Mouse (Mus musculus) T-cell, adult 2 months (primary cell): ENCODE results near the gene Tmem107.

Experiments
- DNase-seq: peaks from one replicate; pipeline ENCODE4 v3.0.0; 2022; ENCODE audit warnings: low spot score

Gene Tmem107

DNA sequence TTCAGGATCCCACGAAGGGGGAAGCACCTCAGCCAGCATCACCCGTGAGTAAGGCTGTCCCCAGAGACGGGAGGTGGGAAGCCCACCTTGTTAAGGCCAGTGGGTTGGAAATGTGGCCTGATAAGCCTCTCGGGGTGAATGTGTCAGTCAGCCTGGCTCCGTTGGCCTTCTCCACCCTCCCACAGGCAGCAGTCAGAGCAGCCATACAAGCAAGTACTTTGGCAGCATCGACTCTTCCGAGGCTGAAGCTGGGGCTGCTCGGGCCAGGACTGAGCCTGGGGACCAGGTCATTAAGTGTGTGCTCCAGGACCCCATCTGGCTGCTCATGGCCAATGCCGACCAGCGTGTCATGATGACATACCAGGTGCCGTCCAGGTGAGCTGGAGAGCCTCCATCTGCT is 37.1 kb downstream of the Tmem107 start:
- peak; percentile 13 for DNase-seq

DNA sequence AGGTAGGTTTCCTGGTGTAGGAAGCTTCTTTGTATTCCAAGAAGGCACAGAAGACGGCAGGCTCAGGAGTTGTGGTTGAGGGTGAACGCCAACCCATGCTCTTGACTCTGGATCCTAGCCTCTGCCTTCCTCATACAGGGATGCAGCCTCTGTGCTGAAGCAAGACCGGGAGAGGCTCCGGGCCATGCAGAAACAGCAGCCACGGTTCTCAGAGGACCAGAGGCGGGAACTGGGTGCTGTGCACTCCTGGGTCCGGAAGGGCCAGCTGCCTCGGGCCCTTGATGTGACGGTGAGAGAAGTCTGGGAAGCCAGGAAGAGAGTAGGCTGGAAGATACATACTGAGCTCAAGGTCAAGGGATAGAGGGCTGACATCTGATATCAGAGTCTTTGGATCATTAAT is 37.6 kb downstream of the Tmem107 start:
- DNase-seq, result no peak

DNA sequence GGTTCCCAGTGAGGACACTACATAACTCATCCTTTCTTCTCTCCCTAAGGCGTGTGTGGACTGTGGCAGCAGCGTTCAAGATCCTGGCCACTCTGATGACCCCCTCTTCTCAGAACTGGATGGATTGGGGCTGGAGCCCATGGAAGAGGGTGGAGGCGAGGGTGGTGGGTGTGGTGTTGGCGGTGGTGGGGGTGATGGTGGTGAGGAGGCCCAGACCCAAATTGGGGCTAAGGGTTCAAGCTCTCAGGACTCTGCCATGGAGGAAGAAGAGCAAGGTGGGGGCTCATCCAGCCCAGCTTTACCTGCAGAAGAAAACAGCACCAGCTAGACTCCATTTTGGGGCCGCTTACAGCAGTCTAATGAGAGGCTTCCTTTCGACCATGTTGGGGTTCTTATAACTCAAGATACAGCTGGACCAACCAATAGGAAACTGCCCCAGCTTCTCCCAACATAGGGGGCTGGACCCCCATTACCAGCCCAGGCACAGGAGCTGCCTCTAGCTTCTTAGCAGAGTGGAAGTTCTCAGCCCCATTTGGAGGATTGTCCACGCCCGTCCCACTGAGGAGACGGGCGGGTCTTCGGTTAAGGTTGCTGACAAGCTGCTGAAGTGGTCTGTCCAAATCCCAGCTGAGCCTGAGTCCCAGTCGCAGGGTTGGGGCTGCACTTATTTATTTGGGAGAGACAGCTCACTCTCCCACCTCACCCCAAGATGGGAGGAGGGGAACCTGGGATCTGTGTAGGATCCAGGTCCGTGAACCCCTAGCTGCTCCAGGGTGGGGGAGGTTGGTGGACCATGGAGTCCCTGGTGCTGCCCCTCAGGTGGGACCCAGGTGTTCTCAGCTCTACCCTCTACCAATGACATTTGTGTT is 38.7 kb downstream of the Tmem107 start:
- DNase-seq, result peak; percentile 14

DNA sequence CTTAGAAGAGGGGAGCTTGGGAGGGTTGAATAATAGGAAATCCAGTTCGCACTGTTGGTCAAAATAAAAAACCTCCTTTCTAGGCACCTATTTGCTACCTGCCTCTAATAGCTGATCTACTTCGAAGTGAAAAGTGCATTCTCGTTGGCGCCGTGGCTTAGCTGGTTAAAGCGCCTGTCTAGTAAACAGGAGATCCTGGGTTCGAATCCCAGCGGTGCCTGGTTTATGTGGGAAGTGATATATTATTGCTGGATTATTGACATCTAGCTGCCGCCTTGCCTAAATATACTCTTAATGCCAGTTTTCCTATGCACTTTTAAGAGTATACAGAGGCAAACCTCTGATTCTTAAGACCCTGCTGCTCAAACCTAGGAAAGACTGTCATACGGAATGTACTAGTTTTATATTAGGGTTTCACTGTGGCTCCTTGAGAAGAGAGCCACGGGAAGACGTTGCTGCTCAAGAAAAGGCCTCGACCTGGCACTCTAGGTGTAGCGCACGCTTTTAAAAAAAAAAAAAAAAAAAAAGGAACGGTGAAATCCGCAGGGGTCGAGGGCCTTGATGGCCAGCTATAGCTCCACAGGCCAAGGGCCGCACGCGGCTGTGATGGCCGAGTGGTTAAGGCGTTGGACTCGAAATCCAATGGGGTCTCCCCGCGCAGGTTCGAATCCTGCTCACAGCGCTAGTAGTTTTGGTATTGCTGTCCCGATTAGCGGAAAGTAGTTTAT is 39.9 kb downstream of the Tmem107 start:
- DNase-seq, result peak; percentile 85

DNA sequence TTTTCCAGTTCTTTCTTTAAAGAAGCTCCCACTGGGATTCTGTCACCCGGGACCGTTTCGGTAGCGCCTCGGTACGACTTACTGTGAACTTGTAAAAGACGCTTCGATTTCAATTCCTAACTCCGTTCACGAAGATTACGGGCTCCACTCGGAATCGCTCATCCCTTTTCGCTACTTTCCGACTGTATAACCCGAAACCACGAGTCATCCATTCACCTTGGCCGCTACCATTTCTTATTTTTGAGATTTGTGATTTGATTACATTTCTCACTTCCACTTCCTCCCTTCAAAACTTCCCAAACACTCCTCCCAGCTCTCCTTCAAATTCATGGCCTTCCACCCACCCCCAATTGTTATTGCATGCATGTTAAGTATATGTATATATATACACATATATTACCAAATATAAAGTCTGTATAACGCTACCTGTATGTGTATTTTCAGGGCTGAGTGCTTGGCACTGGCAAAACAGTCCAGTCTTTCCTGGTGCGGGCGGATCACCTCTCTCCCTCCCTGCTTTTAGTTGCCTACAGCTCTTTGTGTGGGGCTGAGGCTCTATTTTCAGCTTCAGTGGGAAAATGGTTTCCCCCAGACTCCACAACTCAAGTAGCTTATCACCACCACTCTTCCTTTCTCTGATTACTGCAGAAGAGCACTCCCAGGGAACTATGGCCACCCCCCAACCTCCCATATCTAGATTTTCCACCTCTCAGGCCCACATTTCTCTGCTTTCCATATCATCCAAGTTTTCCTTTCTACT is 40.6 kb downstream of the Tmem107 start:
- no peak for DNase-seq

DNA sequence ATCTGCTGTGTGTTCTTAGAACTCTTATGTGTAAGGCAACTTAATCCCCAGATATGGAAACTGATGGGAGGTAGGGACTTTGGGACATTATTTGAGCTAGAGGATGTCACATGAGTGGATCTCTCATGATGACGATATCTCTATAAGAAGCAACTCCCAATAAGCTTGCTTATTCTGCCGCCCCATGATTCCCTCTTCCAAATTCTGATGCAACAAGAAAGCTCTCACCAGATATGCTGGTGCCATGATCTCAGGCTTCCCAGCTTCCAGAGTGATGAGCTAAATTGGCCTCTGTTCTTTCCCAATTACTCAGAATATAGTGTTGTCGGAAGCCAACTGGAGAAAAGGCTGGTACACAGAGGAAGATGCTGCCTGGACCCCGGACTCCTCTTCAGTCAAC is 41.3 kb downstream of the Tmem107 start:
- DNase-seq, result no peak

DNA sequence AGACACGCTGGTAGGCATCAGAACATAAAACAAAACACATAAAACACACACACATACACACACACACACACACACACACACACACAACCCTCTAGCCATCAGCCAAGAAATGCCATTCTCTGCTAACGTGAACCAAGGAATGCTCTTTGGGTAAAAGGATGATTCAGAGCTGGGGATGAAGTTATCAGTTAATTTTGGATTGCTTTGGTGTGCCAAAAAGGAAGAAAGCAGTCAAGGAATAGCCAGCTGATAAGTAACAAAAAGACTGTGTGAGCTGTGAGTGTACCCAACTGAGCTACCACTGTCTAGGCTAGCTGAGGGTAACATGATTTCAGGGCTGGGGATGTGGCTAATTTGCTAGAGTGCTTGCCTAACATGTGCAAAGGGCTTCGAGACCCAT is 43.4 kb downstream of the Tmem107 start:
- no peak for DNase-seq

DNA sequence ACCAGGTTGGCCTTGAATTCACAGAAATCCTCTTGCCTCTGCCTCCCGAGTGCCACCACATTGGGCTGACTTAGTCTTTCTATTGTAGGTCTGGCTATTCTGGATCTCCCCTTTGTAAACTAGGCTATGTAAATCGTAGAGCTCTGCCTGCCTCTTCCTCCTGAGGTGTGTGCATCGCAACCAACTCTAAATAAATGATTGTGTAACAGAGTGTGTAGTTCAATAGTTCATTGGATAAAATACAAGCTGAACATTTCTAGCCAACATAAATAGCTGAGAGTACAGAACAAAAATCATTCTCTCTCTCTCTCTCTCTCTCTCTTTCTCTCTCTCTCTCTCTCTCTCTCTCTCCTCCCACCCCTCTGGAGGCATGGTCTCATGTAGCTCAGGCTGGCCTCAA is 44.0 kb downstream of the Tmem107 start:
- DNase-seq, result no peak

DNA sequence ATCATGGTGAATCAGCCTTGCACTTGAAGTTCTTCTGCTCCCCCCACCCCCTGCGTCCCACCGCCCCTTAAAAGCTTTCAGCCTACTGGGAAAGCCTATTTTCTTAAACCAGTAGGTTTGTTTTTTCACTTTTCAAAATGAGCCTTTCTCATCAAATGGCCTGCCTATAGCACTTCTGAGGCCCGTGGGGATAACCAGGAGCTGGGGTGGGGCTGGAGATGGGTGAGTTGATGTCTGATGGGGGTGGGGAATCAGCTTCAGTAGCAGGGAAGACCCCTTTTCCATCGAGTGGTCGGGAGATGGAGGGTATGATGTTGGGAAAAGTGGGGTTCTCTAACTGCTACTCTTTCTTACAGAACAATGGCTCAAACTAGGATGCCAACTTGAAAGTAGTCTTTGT is 46.2 kb downstream of the Tmem107 start:
- DNase-seq, result no peak

DNA sequence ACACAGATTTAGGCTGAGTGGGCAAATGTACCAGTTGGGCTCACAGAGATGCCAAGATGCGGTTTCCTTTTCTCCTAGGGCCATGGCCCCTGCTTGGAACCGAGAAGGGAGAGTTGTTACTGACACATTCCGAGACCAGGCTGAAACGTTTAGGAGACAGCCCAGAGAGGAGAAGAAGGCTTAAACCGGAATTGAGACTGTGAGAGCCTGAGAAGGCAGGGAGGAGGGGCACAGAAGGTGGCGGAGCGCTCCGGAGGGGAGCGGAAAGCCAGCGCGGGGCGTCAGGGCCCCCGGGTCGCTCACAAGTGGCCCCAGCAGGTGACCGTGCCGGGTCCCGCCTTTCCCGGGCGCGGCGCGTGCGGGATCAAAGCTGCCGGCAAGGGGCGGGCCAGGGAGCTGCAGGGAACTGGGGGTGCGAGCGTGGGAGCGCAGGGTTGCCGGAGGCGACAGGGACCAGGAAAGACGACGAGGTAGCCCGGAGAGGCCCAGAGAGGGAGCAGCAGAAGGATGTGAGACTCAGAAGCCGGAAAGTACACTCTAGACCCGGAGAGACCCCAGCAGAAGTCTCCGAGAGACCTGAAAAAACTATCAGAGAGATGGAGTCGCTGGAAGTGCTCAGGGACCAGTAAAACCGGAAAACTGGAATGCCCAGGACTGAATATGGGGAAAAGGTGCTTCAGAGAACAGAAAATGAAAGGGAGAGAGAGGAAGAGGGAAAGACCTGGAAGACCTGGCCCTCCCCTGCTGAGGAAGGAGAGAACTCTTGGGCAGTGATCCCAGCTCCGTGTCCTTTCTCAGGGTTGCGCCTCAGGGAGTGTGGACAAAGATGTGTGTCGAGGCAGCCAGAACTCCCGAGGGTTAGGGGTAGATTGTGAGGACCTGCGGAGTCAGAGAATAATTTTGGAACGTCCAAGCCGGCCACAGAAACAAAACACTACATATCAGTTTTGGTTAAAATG is 47.4 kb downstream of the Tmem107 start:
- DNase-seq, result peak; percentile 67

DNA sequence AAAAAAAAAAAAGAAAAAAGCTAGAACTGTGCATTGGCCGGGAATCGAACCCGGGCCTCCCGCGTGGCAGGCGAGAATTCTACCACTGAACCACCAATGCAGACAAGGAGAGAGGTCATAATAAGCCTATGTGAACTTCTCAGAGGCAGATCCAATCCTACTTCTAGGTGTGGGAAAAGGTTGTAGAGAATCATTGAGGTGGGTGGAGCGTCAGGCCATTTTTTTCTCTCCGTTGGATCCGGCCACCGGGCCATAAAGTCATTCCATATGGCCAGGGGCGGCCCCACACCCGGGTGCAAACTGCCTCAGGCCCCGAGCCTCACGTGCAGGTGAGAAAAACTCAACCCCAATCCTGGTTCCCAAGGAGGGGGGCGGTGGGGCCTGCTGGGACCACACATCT is 48.2 kb downstream of the Tmem107 start:
- peak; percentile 83 for DNase-seq

DNA sequence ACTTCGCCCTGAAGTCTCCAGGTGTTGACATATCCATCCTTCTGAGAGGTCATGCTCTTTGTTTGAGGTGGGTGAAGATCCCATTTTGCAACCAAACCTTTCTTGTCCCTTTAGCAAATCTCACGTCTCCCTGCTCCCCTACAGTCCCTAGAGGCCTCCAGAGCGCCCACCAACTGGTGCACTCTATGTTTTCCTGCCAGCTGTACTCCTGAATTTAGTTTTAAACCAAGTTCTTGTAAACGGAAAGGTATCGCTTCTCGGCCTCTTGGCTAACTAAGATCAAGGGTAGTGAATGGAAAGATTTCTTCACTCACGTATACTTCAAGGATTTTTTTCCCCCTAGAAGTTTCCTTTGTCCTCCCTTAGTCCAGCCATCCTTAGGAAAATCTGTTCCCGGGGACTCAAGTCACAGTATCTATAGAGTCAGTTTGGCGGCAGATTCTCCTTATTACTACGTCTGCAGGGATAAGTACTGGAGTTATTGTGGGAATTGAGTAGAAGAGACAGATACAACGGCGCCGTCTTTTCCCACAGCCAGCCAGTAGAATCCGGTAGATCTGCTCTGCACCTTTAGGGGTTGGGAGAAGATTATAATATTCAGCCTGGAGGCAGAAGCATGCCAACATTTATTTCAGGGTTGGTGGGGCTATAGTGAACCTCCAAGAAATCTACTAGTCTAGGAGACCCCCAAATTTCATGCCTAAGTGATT is 49.0 kb downstream of the Tmem107 start:
- DNase-seq, result no peak

DNA sequence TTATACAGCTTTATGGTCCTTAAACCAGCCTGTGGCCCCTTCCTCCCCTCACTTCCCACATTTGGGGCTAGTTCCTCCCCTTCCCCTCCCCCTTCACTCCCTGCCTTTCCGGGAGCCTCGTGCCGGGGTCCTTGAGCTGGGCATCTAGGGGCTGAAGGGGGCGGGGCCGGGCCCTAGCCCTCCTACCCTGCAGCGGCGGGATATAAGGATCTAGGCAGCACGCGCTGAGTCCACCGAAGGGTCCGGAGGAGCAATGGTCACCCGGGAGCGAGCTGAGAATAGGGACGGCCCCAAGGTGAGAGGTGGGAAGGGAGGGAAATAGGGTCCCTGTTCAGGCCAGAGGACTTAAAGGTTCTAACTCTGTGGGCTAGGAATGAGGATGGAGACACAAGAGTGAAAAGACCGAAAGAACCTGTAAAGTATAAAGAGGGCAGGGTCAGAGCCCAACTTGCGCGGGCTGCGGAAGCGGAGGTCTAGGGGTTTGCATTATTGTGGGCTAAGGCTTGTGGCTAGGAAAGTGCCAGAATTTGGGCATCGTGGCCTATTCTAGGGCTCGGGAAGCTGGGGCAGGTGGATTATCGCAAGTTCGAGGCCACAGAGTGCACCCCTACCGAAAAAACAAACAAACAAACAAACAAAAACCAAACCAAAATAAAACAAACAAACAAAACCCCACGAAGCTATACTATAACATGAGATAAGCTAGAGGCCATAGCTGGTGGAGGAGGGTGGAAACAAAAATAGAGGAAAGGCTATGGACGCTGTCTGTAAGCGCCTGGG is 49.8 kb downstream of the Tmem107 start, which contains the start of gene Hes7:
Gene Hes7, plus strand, starts transcription at position 184 of the 780 bp plus-strand sequence.
- DNase-seq, result no peak

DNA sequence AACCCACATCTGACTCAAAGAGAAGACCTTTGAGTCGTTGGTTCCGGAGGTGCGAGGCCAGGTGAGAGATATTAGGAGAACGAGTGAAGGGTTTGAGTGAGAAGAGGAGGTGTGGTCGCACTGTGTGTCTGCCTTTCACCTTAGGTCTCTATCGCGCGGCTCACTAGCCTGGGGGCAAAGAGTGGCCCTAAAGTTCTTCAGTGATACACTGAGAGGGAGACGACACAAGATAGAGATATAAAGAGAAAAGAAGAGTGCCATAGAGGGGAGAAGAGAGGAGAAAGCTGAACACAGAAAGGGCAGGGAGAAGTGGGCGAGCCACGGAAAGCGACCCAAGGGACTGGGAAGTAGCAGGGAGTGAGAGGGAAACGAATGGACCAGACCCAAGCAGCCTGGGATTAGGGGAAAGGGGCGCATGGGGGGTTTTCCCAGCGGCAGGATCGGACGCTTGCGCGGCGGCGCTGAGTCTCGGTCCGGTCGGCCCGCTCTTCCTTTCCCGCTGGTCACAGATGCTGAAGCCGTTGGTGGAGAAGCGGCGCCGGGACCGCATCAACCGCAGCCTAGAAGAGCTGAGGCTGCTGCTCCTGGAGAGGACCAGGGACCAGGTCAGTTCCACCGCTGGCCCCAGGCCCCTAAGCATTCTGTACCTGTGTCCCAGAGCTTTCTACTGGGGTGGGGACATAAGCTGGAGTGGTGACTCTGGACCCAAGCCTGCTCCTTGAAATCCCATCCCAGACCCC is 50.6 kb downstream of the Tmem107 start:
- DNase-seq, result no peak

DNA sequence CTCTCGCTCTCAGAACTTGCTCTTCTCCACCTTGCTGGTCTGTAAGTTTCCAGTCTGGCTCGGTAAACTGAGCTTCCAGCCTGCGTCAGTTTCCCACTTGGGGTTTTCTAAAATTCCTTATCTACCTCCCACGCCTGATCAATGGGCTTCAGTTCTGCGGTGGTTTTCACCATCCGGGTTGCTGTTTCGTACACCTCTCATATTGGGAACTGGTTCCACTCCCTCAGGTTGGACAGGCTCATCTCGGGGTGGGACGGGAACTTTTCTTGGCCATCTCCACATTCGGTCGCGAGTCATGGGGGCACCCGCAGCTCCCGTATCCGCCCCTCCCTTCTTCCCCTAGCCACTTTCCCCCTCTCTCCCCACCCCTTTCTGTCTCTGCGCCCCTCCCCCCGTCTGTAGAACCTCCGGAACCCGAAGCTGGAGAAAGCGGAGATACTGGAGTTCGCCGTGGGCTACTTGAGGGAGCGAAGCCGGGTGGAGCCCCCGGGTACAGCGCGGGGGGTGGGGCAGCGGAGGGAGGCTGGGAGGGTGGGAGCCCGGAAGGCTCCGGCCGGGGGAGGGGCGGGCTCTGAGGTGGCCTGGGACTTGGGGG is 51.2 kb downstream of the Tmem107 start:
- DNase-seq, result no peak

DNA sequence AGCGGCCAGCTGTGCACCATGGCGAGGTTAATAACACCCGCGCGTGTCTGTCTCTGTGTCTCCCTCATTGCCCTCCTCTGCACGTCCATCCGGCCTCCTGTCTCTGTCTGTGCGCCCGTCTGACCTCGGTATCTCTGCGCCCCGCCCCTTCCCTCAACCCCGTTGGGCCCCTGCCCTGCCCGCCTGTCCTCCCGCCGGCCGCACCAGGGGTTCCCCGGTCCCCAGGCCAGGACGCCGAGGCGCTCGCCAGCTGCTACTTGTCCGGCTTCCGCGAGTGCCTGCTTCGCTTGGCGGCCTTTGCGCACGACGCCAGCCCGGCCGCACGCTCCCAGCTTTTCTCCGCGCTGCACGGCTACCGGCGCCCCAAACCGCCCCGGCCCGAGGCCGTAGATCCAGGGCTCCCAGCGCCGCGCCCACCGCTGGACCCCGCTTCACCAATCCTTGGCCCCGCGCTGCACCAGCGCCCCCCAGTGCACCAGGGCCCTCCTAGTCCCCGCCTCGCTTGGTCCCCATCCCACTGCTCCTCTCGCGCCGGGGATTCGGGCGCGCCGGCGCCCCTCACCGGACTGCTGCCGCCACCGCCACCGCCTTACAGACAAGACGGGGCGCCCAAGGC is 51.8 kb downstream of the Tmem107 start, which contains the start of gene 9130213A22Rik:
Gene 9130213A22Rik, minus strand, starts transcription at position 254 of the 616 bp plus-strand sequence.
- peak; percentile 58 for DNase-seq
